Mouse (Mus musculus) sigmoid colon, adult 10 weeks (tissue): ENCODE measurements around the gene BC024978. TPM values are rescaled to one million over a fixed set of nuclear protein-coding genes. Genes with fewer than 3 reads are reported as not detected.

Experiments used
- polyA plus RNA-seq: library from polyadenylated mRNA; stranded (reverse); fragments of 350-450 nt; fragmentation: Illumina TruSeq; extraction: RNeasy Lipid Tissue Mini Kit (QIAGEN cat#74804); gene quantifications from one replicate; pipeline ENCODE4 v1.2.3, GENCODE M21; 2014; ENCODE audit warnings: low read depth, low replicate concordance

BC024978 gene
- 7.2 TPM for polyA plus RNA-seq

GRCm38 (mm10) chr7:27195681-27196611, at the start of gene BC024978, which contains the start of gene Snrpa:
Gene BC024978 (plus strand): TSS chr7:27195781.
Gene Snrpa (minus strand): TSS chr7:27196271.

GRCm38 (mm10) chr7:27153205-27153764, 42.3 kb upstream of the BC024978 start, which contains the start of gene Cyp2t4:
Gene Cyp2t4 (plus strand): TSS chr7:27153714.

DNA sequence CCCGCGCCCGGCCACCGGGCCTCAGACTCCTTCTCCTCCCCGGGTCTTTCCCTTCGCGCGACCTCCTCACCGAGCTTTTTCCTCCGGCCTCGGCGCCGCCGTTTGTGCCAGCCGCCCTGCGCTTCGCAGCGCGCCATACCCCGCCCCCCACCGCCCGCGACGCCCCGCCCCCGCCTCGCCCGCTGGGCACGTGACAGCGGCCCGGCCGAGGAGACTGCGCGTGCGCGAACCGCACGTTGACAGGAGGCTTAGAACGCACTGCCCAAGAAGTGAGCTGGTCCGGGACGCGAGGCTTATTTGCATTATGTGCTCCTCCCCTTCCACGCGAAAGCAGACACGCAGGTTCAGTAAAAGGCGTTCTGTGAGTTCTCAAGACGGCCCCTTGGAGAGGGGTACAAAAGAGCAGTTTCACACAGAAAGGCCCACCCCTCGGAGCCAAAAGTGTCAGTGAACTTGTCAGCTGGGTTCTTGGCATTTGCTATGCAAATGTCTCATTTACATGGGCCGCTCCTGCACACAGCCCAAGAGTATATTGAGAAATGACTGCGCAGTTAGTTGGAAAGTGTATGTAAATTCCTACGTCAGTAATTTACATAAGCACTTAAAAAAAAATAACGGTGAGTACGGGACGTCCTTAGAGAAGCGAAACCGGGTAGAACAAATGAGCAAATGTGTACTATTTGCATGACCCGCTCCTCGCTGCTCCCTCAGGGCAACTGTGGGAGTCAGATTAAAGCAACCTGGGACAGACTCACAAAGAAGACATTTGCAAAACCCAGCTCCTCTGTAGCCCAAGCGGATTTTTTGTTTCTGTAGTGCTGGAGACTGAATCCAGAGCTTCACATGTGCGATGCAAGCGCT, 28.7 kb upstream of the BC024978 start, which contains the start of gene Egln2:
Egln2 (minus strand) TSS at position 189 of the 861 bp plus-strand sequence.

DNA sequence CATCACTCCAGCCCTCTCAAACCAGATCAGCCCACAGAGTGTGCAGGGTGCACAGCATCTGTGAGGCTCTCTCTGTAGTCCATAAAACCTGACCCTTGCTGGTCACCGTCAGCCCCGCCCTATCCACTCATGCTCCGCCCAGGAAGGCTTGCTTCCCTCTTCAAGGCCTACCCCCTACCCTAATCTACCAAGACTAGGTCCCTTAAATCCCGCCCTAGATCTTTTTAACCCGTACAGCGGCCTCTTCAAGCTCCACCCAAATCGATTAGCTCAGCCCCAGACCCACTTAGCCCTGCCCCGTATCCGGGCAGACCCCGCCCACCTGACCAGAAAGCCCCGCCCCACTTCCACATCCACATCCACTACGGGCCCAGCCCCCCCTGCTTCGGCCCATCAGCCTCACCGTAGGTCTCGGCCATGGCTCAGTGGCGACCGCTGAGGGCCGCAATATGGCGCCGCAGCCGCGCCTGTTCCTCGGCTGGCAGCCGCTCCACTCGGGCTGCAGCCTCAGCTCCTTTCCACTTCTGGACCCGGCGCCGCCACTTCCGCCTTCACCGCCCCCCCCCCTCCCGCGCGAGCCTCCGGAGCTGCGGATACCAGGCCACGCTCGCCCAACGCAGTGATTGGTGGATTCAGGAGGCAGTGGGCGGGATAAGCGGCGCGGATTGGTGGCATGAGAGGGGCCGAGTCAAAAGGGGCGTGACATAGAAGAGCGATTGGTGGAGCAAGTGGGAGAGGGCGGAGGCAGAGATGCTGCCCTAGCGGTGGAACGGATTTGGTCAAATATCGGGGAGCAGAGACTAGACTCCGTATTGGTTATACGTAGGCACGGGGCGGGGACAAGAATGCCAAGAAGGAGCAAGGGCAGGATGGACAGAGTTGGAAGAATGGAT, 17.0 kb upstream of the BC024978 start, which contains the start of gene Rab4b:
Rab4b (minus strand) TSS at position 573 of the 893 bp plus-strand sequence.

GRCm38 (mm10) chr7:27180837-27181695, 14.5 kb upstream of the BC024978 start, which contains the start of the genes Gm21983 and Mia:
Gene Gm21983 (minus strand): TSS chr7:27181086.
Gene Mia (minus strand): TSS chr7:27181157.

GRCm38 (mm10) chr7:27228281-27228821, 32.8 kb downstream of the BC024978 start, which contains the start of gene Itpkc:
Gene Itpkc (minus strand): TSS chr7:27228661.

DNA sequence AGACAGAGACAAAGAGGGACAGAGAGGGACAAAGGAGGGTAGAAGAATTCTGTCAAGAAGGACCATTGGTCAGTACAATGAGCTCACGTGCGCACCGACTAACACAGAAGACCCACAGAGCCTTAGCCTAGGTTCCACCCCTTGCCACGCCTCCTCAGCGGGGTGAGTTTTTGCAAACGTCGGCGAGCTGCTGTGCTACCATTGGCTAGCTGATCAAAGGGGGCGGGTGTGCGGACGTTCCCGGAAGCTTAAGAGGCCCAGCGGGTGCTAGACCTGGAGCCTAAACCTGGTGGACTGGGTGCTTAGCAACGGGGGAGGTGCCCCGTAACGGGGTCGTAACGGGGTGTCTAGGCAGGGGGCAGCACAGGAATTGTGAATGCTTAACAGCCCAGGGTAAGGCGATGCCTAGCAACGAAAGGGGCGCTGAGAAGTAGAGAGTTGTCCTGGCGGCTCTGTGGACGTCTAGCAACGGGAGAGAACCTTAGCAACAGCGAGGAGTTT, 37.2 kb downstream of the BC024978 start, which contains the start of gene Coq8b:
Coq8b (plus strand) TSS at position 243 of the 501 bp plus-strand sequence.

DNA sequence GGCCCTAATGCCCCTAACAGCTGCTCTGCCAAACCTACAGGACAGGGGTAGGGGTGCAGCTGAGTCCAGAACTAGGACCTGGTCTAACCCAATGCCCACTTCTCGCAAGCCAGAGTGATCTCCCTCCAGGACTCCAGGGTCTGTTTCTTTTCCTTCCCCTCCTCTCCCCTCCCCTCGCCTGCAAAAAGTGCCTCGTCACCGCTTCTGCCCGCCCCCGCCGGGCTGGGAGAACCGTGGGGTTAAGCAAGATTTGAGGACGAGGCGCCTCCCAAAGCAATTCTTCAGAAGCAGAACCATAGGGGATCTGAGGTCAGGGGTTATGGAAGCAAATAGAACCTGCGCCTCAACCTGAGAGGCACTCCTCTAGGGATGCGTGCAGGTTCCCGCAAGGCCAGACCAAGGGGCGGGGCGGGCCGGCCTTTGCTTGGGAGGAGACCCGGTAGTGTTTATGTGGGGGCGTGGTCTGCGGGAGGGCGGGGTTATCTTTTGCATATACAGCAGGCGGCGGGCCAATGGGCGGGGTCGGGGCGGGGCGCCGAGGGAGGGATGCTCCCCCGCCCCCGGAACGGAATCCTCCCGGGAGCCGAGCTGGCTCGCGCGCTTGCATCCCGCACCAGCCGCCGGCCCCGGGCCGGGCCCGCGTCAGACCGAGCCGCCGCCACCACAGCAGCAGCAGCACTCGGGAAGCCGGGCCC, 62.8 kb downstream of the BC024978 start, which contains the start of gene Numbl:
Numbl (plus strand) TSS at position 229 of the 695 bp plus-strand sequence.

Other genes with a start within 250 kb of the BC024978 start
- 0.25 TPM for gene Cyp2a12, start 166.7 kb upstream of the BC024978 start, polyA plus RNA-seq
- gene Cyp2f2, start 75.9 kb upstream of the BC024978 start, polyA plus RNA-seq: 3.7 TPM
- gene Cyp2t4, start 42.1 kb upstream of the BC024978 start, polyA plus RNA-seq: not detected
- gene Egln2, start 29.0 kb upstream of the BC024978 start, polyA plus RNA-seq: 7.7 TPM
- gene Rab4b, start 16.9 kb upstream of the BC024978 start, polyA plus RNA-seq: 5.2 TPM
- gene Gm21983, start 14.7 kb upstream of the BC024978 start, polyA plus RNA-seq: not detected
- not detected for gene Mia, start 14.6 kb upstream of the BC024978 start, polyA plus RNA-seq
- gene Snrpa, start 490 bp downstream of the BC024978 start, polyA plus RNA-seq: 4.7 TPM
- gene Itpkc, start 32.9 kb downstream of the BC024978 start, polyA plus RNA-seq: 2.8 TPM
- 0.54 TPM for gene Coq8b, start 37.2 kb downstream of the BC024978 start, polyA plus RNA-seq
- 0.50 TPM for gene Numbl, start 62.7 kb downstream of the BC024978 start, polyA plus RNA-seq
- 2.3 TPM for gene Ltbp4, start 141.9 kb downstream of the BC024978 start, polyA plus RNA-seq
- gene Shkbp1, start 160.2 kb downstream of the BC024978 start, polyA plus RNA-seq: 2.5 TPM
- not detected for gene Gm20479, start 161.6 kb downstream of the BC024978 start, polyA plus RNA-seq